Mouse (Mus musculus) kidney, postnatal 0 days (tissue): Measurements from ENCODE around the gene Serpina1b. TPM values are rescaled to one million over a fixed set of nuclear protein-coding genes. Genes with fewer than 3 reads are reported as not detected.

ENCODE experiments used
- ATAC-seq: fragments of 200-750 bp; cut with Nextera tagmentation; replicated peaks from 2 replicates; pipeline ENCODE4 v1.8.0; 2017; ENCODE audit warnings: low read depth, moderate number of reproducible peaks, moderate TSS enrichment, moderate library complexity; ENCODE audit not compliant: low FRiP score
- DNase-seq: peaks from one replicate; pipeline ENCODE4 v3.0.0-alpha.2; 2016; ENCODE audit warnings: low spot score
- H3K27ac ChIP-seq: fragments of 300-500 bp; sonication (generic); 2 replicates; pipeline ENCODE4 v1.5.1; 2014; ENCODE audit warnings: mild to moderate bottlenecking
- H3K27me3 ChIP-seq: fragments of 300-500 bp; sonication (generic); 2 replicates; pipeline ENCODE4 v1.6.1; 2014; ENCODE audit warnings: low read length, mixed read lengths; ENCODE audit not compliant: insufficient read depth
- H3K36me3 ChIP-seq: fragments of 300-500 bp; sonication (generic); 2 replicates; pipeline ENCODE4 v1.6.1; 2014; ENCODE audit warnings: low read length, mixed read lengths; ENCODE audit not compliant: insufficient read depth
- H3K4me1 ChIP-seq: fragments of 300-500 bp; sonication (generic); replicated peaks from 2 replicates; pipeline ENCODE4 v1.6.1; 2014; ENCODE audit warnings: antibody characterized with exemption, low read length, mixed read lengths; ENCODE audit not compliant: insufficient read depth
- H3K4me2 ChIP-seq: fragments of 300-500 bp; sonication (generic); 2 replicates; pipeline ENCODE4 v1.6.1; 2014; ENCODE audit warnings: mild to moderate bottlenecking, low read length, moderate library complexity, mixed read lengths
- H3K4me3 ChIP-seq: fragments of 300-500 bp; sonication (generic); replicated peaks from 2 replicates; pipeline ENCODE4 v1.5.1; 2014; ENCODE audit warnings: low read depth, low read length
- H3K9ac ChIP-seq: fragments of 300-500 bp; sonication (generic); 2 replicates; pipeline ENCODE4 v1.6.1; 2014; ENCODE audit warnings: low read depth, low read length
- H3K9me3 ChIP-seq: fragments of 300-500 bp; sonication (generic); replicated peaks from 2 replicates; pipeline ENCODE4 v1.6.1; 2016; ENCODE audit warnings: low read length, inconsistent platforms, mixed read lengths
- CTCF ChIP-seq: IDR thresholded peaks from 2 replicates; pipeline ENCODE4 v1.5.1; 2016; ENCODE audit warnings: antibody characterized with exemption, low read depth, mild to moderate bottlenecking, moderate library complexity
- WGBS: fragments of 180-500 bp; shearing (Covaris S2); extraction: QIAGEN DNeasy Blood & Tissue Kit; methylation state at CpG from one replicate; pipeline ENCODE4 v1.1.7; 2014; 5-methylcytosine and 5-hydroxymethylcytosine counted together
- polyA plus RNA-seq: library from polyadenylated mRNA; unstranded; fragments of >200 nt; fragmentation: Nextera tagmentation; extraction: Ambion mirVana; gene quantifications from 2 replicates; pipeline ENCODE4 v1.2.1, GENCODE M21; 2015

The Serpina1b gene
- polyA plus RNA-seq, 1 experiment from 2014 or later, result 8.7 TPM

GRCm38 (mm10) chr12:103711537-103711936 lies 118.6 kb downstream of the Serpina1b start:
- ATAC-seq (no peak), DNase-seq (peak; percentile 11)
- TF ChIP-seq CTCF, result peak; percentile 55
- no peak overlapping the region for H3K4me3 ChIP-seq
- no peaks in the 10 kb centered on the region for H3K4me1 ChIP-seq
- no peak overlapping the region for H3K4me2 ChIP-seq
- H3K9ac ChIP-seq, result no peak overlapping the region
- H3K9me3 ChIP-seq, result no peaks in the 10 kb centered on the region
- no peaks in the 10 kb centered on the region for H3K27me3 ChIP-seq
- WGBS, result 68% methylated on average over 3 of the region's 3 CpGs
- H3K36me3 ChIP-seq, result no peaks in the 10 kb centered on the region
- no peak overlapping the region for H3K27ac ChIP-seq

GRCm38 (mm10) chr12:103710405-103710804 lies 119.8 kb downstream of the Serpina1b start:
- ATAC-seq (no peak), DNase-seq (no peak)
- H3K36me3 ChIP-seq, result no peaks in the 10 kb centered on the region
- no peak overlapping the region for H3K27ac ChIP-seq
- WGBS, result 57% methylated on average over 1 of the region's 1 CpGs
- H3K27me3 ChIP-seq, result no peaks in the 10 kb centered on the region
- no peaks in the 10 kb centered on the region for H3K9me3 ChIP-seq
- no peak overlapping the region for H3K9ac ChIP-seq
- no peak overlapping the region for H3K4me2 ChIP-seq
- no peaks in the 10 kb centered on the region for H3K4me1 ChIP-seq
- no peak overlapping the region for H3K4me3 ChIP-seq
- TF ChIP-seq CTCF, result peak; percentile 67

GRCm38 (mm10) chr12:103706113-103706512 lies 124.1 kb downstream of the Serpina1b start:
- Histone ChIP-seq H3K9me3 (no peaks in the 10 kb centered on the region), H3K36me3 (no peaks in the 10 kb centered on the region), H3K27me3 (no peaks in the 10 kb centered on the region), H3K9ac (no peak overlapping the region), H3K4me2 (no peak overlapping the region), H3K27ac (no peak overlapping the region), H3K4me3 (no peak overlapping the region), H3K4me1 (no peaks in the 10 kb centered on the region)
- DNase-seq, result no peak
- no peak for ATAC-seq
- 60% methylated on average over 4 of the region's 4 CpGs for WGBS
- no peak for TF ChIP-seq CTCF

- H3K9me3 ChIP-seq, result no peaks in the 10 kb centered on the region
- no peak overlapping the region for H3K4me3 ChIP-seq
- H3K9ac ChIP-seq, result no peak overlapping the region
- TF ChIP-seq CTCF, result no peak
- 45% methylated on average over 2 of the region's 2 CpGs for WGBS
- no peaks in the 10 kb centered on the region for H3K4me1 ChIP-seq
- ATAC-seq (no peak), DNase-seq (no peak)
- H3K4me2 ChIP-seq, result no peak overlapping the region
- no peaks in the 10 kb centered on the region for H3K27me3 ChIP-seq
- no peak overlapping the region for H3K27ac ChIP-seq
- H3K36me3 ChIP-seq, result no peaks in the 10 kb centered on the region
Measured at GRCm38 (mm10) chr12:103705547-103705946, 124.6 kb downstream of the Serpina1b start.

- no peak overlapping the region for H3K9ac ChIP-seq
- ATAC-seq (peak; percentile 49; the same call in 1 of the 2 replicates), DNase-seq (peak; percentile 18)
- peak overlapping the region; percentile 50; the same call in 1 of the 2 replicates for H3K27ac ChIP-seq
- no peaks in the 10 kb centered on the region for H3K9me3 ChIP-seq
- H3K27me3 ChIP-seq, result no peaks in the 10 kb centered on the region
- H3K36me3 ChIP-seq, result no peaks in the 10 kb centered on the region
- WGBS, result 67% methylated on average over 4 of the region's 4 CpGs
- H3K4me3 ChIP-seq, result no peak overlapping the region
- H3K4me2 ChIP-seq, result no peak overlapping the region
- H3K4me1 ChIP-seq, result no peaks in the 10 kb centered on the region
- no peak for TF ChIP-seq CTCF
Measured at GRCm38 (mm10) chr12:103700144-103700750, 129.9 kb downstream of the Serpina1b start.

GRCm38 (mm10) chr12:103695429-103695828 lies 134.7 kb downstream of the Serpina1b start, which contains the start of gene Serpina1f:
Gene Serpina1f, minus strand, starts transcription at chr12:103695529.
- no peaks in the 10 kb centered on the region for H3K4me1 ChIP-seq
- H3K27ac ChIP-seq, result no peak within 1 kb of the TSS
- no peaks in the 10 kb centered on the region for H3K36me3 ChIP-seq
- no peak within 1 kb of the TSS for H3K9ac ChIP-seq
- ATAC-seq, result no peak
- no peak for DNase-seq
- H3K9me3 ChIP-seq, result no peaks in the 10 kb centered on the region
- TF ChIP-seq CTCF, result no peak
- H3K4me2 ChIP-seq, result no peak within 1 kb of the TSS
- H3K27me3 ChIP-seq, result no peaks in the 10 kb centered on the region
- H3K4me3 ChIP-seq, result no peak within 1 kb of the TSS
- 73% methylated on average over 8 of the region's 8 CpGs for WGBS
